In the genomic region with DNA sequence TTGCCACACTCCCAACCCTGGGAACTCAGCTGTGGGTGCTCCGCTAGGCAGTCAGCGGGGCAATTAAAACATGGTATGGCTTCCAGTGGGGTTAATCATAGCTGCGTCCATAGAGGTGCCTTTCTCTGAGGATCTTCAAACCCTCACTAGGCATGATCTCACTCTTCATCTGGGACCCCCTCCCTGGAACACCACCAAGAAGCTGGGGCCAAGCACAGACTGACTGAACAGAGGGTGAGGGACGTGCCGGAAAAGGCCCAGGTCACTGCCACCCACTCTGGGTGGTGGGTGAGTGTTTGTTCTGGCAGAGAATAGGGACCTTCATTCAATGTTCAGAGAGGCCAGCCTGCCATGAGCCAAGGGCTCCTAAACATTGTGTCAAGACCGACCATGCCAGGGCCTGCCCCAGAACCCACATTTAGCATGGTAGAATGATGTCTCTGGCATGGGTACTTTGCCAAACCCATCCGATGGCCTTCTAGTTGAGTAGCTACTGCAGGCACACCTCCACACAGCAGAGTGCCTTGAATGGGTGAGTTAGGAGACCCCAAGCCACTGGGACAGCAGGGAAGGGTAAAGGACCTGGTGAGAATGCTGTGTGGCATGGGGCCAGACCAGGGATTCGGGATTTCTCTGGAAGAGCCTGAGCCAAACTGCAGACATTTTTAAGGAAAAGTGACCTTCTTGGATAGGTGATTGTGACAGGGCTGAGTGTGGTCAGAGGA, we compare ENCODE assay signal across 11 mouse cellular contexts. TPM values are rescaled to one million over a fixed set of nuclear protein-coding genes. Genes with fewer than 3 reads are reported as not detected.
DNase-seq lines count a peak whose midpoint lies in the region; ATAC-seq and TF ChIP-seq lines count a peak whose summit lies in the region.
"Had no signal": no experiment of that assay in that cellular context is flagged by ENCODE, and none has a peak within 500 bp of the region (broad histone marks: within the 10 kb centered on the region; RNA-seq: fewer than 3 reads in every experiment).

No protein-coding gene starts in this region.

- no peaks in the 10 kb centered on the region for H3K4me1 ChIP-seq in kidney, embryonic 16.5 days (ENCODE audit: insufficient read depth, low read length)
- H3K4me1 ChIP-seq in MEL (ENCODE audit: control insufficient read depth in 1 of 2, insufficient read depth in 2 of 2, low read length in 2 of 2): no peaks in the 10 kb centered on the region
- peaks cover 17% of the 10 kb centered on the region for H3K4me1 ChIP-seq in limb, embryonic 10.5 days

- no peak for TF ChIP-seq EP300 in MEL (IDR thresholded peaks at IDR 0.05; ENCODE audit: low read depth in 1 of 2, low read length in 2 of 2)

- peak overlapping the region; percentile 98 for H3K27ac ChIP-seq in gastrocnemius, adult 2 months
- H3K27ac ChIP-seq in kidney, embryonic 16.5 days (ENCODE audit: low read length): no peak overlapping the region
- H3K27ac ChIP-seq in MEL (ENCODE audit: control insufficient read depth, low read depth, low read length): no peak overlapping the region
- H3K27ac ChIP-seq in limb, embryonic 10.5 days: peak overlapping the region; percentile 54; the same call in 1 of the 2 replicates
- H3K27ac ChIP-seq: kidney, postnatal 0 days; liver, embryonic 14.5 days; stomach, embryonic 15.5 days had no signal

- no peaks in the 10 kb centered on the region for H3K79me2 ChIP-seq in MEL (ENCODE audit: control insufficient read depth, insufficient read depth, low read length, poor library complexity)

- 93% methylated on average over 8 of the region's 8 CpGs for WGBS in kidney, embryonic 16.5 days
- 91% methylated on average over 8 of the region's 8 CpGs for WGBS in limb, embryonic 10.5 days

- no peaks in the 10 kb centered on the region for H3K27me3 ChIP-seq in kidney, embryonic 16.5 days (ENCODE audit: insufficient read depth, low read length)
- no peaks in the 10 kb centered on the region; a peak in 1 of 4 replicates for H3K27me3 ChIP-seq in MEL (ENCODE audit: control insufficient read depth in 1 of 2, insufficient read depth in 2 of 2, low read length in 2 of 2)
- no peaks in the 10 kb centered on the region for H3K27me3 ChIP-seq in limb, embryonic 10.5 days (ENCODE audit: low read depth, poor library complexity, severe bottlenecking)
- H3K27me3 ChIP-seq: stomach, embryonic 15.5 days had no signal

- no peak overlapping the region for H3K4me2 ChIP-seq in kidney, embryonic 16.5 days (replicated peaks; ENCODE audit: low read depth, low read length)

- no peak overlapping the region for H3K9ac ChIP-seq in kidney, embryonic 16.5 days (replicated peaks; ENCODE audit: low read length)
- no peak overlapping the region for H3K9ac ChIP-seq in MEL (ENCODE audit: control insufficient read depth, low read depth, low read length, poor library complexity, severe bottlenecking)
- H3K9ac ChIP-seq: liver, embryonic 14.5 days; stomach, embryonic 15.5 days had no signal

- peak overlapping the region; percentile 33 for H3K4me3 ChIP-seq in gastrocnemius, adult 2 months
- H3K4me3 ChIP-seq in kidney, embryonic 16.5 days (ENCODE audit: low read length): no peak overlapping the region
- H3K4me3 ChIP-seq in MEL (ENCODE audit: control insufficient read depth in 1 of 2, insufficient read depth in 1 of 2, low read depth in 2 of 2, low read length in 2 of 2): no peak overlapping the region
- peak overlapping the region; percentile 9; the same call in 1 of the 2 replicates for H3K4me3 ChIP-seq in limb, embryonic 10.5 days
- H3K4me3 ChIP-seq: stomach, embryonic 15.5 days had no signal

- H3K36me3 ChIP-seq in kidney, embryonic 16.5 days (ENCODE audit: insufficient read depth, low read length): no peaks in the 10 kb centered on the region; the same call in 1 of the 2 replicates
- H3K36me3 ChIP-seq in MEL (ENCODE audit: control insufficient read depth in 1 of 2, insufficient read depth in 2 of 2, low read length in 2 of 2): no peaks in the 10 kb centered on the region; a peak in 1 of 4 replicates
- peaks cover 38% of the 10 kb centered on the region for H3K36me3 ChIP-seq in limb, embryonic 10.5 days
- H3K36me3 ChIP-seq: stomach, embryonic 15.5 days had no signal

- no peak for TF ChIP-seq CTCF in gastrocnemius, adult 2 months (IDR thresholded peaks at IDR 0.05)
- TF ChIP-seq CTCF in MEL (IDR thresholded peaks at IDR 0.05 in 2 of 3, conservative IDR thresholded peaks at IDR 0.05 in 1 of 3; ENCODE audit: control insufficient read depth in 1 of 3, insufficient read depth in 1 of 3, low read depth in 2 of 3, low read length in 3 of 3, poor library complexity in 1 of 3, severe bottlenecking in 1 of 3): no peak

- no peak for TF ChIP-seq RAD21 in MEL (IDR thresholded peaks at IDR 0.05; ENCODE audit: low read depth, low read length)

- intact Hi-C loops in gastrocnemius, adult 2 months (cut with DNase I): loop anchor here (1.0 to 5.0 kb wide), 3 partner anchors 18 to 164 kb away; partner anchors contain the start of gene BC030867

- 0 out of 2 replicates have a peak, but pooled peaks have one; percentile 23 for ATAC-seq in kidney, embryonic 16.5 days (ENCODE audit: low FRiP score, low TSS enrichment)

- H3K9me3 ChIP-seq in kidney, embryonic 16.5 days (ENCODE audit: low read length): no peaks in the 10 kb centered on the region
- H3K9me3 ChIP-seq in MEL (replicated peaks; ENCODE audit: insufficient read depth, low read length): no peaks in the 10 kb centered on the region
- no peaks in the 10 kb centered on the region for H3K9me3 ChIP-seq in limb, embryonic 10.5 days (replicated peaks)
- H3K9me3 ChIP-seq: stomach, embryonic 15.5 days had no signal

- TF ChIP-seq POLR2A in MEL (IDR thresholded peaks at IDR 0.05; ENCODE audit: control insufficient read depth in 1 of 2, insufficient read depth in 1 of 2, low read depth in 1 of 2, low read length in 2 of 2, poor library complexity in 1 of 2): no peak

- DNase-seq in gastrocnemius, adult 2 months: peak; percentile 32
- DNase-seq in gastrocnemius, postnatal 25 days: no peak
- DNase-seq in kidney, adult 11 months: no peak
- no peak for DNase-seq in MEL (ENCODE audit: low read depth, low spot score)
- no peak for DNase-seq in limb, embryonic 10.5 days (ENCODE audit: low spot score)
- no peak for DNase-seq in embryo, embryonic 10 days (ENCODE audit: low spot score)
- no peak for DNase-seq in embryo, embryonic 11 days

TF ChIP-seq in MEL, 35 proteins besides CTCF, POLR2A, EP300 and RAD21:
- TF ChIP-seq USF2 (IDR thresholded peaks at IDR 0.05; ENCODE audit: borderline replicate concordance in 1 of 2, insufficient read depth in 1 of 2, low read depth in 1 of 2, low read length in 2 of 2): no peak
- TF ChIP-seq RCOR1 (IDR thresholded peaks at IDR 0.05; ENCODE audit: low read depth, low read length): no peak
- no peak for TF ChIP-seq POLR2AphosphoS5 (IDR thresholded peaks at IDR 0.05; ENCODE audit: borderline replicate concordance, low read depth, low read length)
- TF ChIP-seq NELFE (IDR thresholded peaks at IDR 0.05; ENCODE audit: low read depth, low read length): 0 out of 2 replicates have a peak, but pooled peaks have one; percentile 17
- TF ChIP-seq CHD1 (IDR thresholded peaks at IDR 0.05; ENCODE audit: low read depth, low read length): no peak

RNA-seq across cellular contexts. Expression of gene Asb16, which starts 1.8 kb away (rescaled TPM):
- 10 to 100 TPM; 78.2 to 80.4 TPM for total RNA-seq in gastrocnemius, adult 2 months (2021)
- 10 to 100 TPM; 70.0 to 71.3 TPM for total RNA-seq in gastrocnemius, postnatal 25 days (2021)
- not detected in 2 replicates for polyA plus RNA-seq in kidney, embryonic 16.5 days (2015; fragmentation: Nextera tagmentation; extraction: Ambion mirVana)
- total RNA-seq in MEL (2012; rRNA removed): 3.9 and 4.4 TPM in 2 replicates
- polyA plus RNA-seq in MEL (2012; ENCODE audit: insufficient read depth in 1 of 2, insufficient read length in 2 of 2, low read depth in 1 of 2, low replicate concordance in 2 of 2, missing spikeins in 1 of 2): 1 to 10 TPM in 1 of 2 experiments, not detected in 1; 8.5 TPM
- 0.06 and 0.08 TPM in 2 replicates for polyA plus RNA-seq in limb, embryonic 10.5 days (2016; fragmentation: Nextera tagmentation; extraction: Ambion mirVana)
- polyA plus RNA-seq: kidney, postnatal 0 days; stomach, embryonic 15.5 days had no signal

RNA-seq across cellular contexts. Expression of gene Tmub2, which starts 17.9 kb away (rescaled TPM):
- 10 to 100 TPM; 13.9 to 15.7 TPM for total RNA-seq in gastrocnemius, adult 2 months (2021)
- 10 to 100 TPM; 11.5 to 14.6 TPM for total RNA-seq in gastrocnemius, postnatal 25 days (2021)
- polyA plus RNA-seq in kidney, embryonic 16.5 days (2015; fragmentation: Nextera tagmentation; extraction: Ambion mirVana): 64.4 and 66.7 TPM in 2 replicates
- 27.0 and 29.3 TPM in 2 replicates for total RNA-seq in MEL (2012; rRNA removed)
- 10 to 100 TPM in 1 of 2 experiments, not detected in 1; 40.5 TPM for polyA plus RNA-seq in MEL (2012; ENCODE audit: insufficient read depth in 1 of 2, insufficient read length in 2 of 2, low read depth in 1 of 2, low replicate concordance in 2 of 2, missing spikeins in 1 of 2)
- polyA plus RNA-seq in limb, embryonic 10.5 days (2016; fragmentation: Nextera tagmentation; extraction: Ambion mirVana): 37.3 and 44.0 TPM in 2 replicates

RNA-seq across cellular contexts. Expression of gene BC030867, which starts 18.1 kb away (rescaled TPM):
- total RNA-seq in gastrocnemius, adult 2 months (2021): not detected
- total RNA-seq in gastrocnemius, postnatal 25 days (2021): not detected
- 21.2 and 24.6 TPM in 2 replicates for polyA plus RNA-seq in kidney, embryonic 16.5 days (2015; fragmentation: Nextera tagmentation; extraction: Ambion mirVana)
- total RNA-seq in MEL (2012; rRNA removed): 19.5 and 20.0 TPM in 2 replicates
- 10 to 100 TPM; 36.2 to 51.7 TPM for polyA plus RNA-seq in MEL (2012; ENCODE audit: insufficient read depth in 1 of 2, insufficient read length in 2 of 2, low read depth in 1 of 2, low replicate concordance in 2 of 2, missing spikeins in 1 of 2)
- polyA plus RNA-seq in limb, embryonic 10.5 days (2016; fragmentation: Nextera tagmentation; extraction: Ambion mirVana): 33.4 and 35.7 TPM in 2 replicates

RNA-seq across cellular contexts. Expression of gene Atxn7l3, which starts 29.6 kb away (rescaled TPM):
- 10 to 100 TPM; 12.0 to 12.6 TPM for total RNA-seq in gastrocnemius, adult 2 months (2021)
- 10 to 100 TPM; 12.4 to 13.1 TPM for total RNA-seq in gastrocnemius, postnatal 25 days (2021)
- polyA plus RNA-seq in kidney, embryonic 16.5 days (2015; fragmentation: Nextera tagmentation; extraction: Ambion mirVana): 12.4 and 13.3 TPM in 2 replicates
- 40.5 and 46.7 TPM in 2 replicates for total RNA-seq in MEL (2012; rRNA removed)
- 10 to 100 TPM; 39.4 to 53.0 TPM for polyA plus RNA-seq in MEL (2012; ENCODE audit: insufficient read depth in 1 of 2, insufficient read length in 2 of 2, low read depth in 1 of 2, low replicate concordance in 2 of 2, missing spikeins in 1 of 2)
- 16.6 and 20.1 TPM in 2 replicates for polyA plus RNA-seq in limb, embryonic 10.5 days (2016; fragmentation: Nextera tagmentation; extraction: Ambion mirVana)

RNA-seq across cellular contexts. Expression of gene Hdac5, which starts 36.8 kb away (rescaled TPM):
- total RNA-seq in gastrocnemius, adult 2 months (2021): 10 to 100 TPM; 78.3 to 78.7 TPM
- 10 to 100 TPM; 61.8 to 63.6 TPM for total RNA-seq in gastrocnemius, postnatal 25 days (2021)
- 51.5 and 59.8 TPM in 2 replicates for polyA plus RNA-seq in kidney, embryonic 16.5 days (2015; fragmentation: Nextera tagmentation; extraction: Ambion mirVana)
- total RNA-seq in MEL (2012; rRNA removed): 9.1 and 10.4 TPM in 2 replicates
- polyA plus RNA-seq in MEL (2012; ENCODE audit: insufficient read depth in 1 of 2, insufficient read length in 2 of 2, low read depth in 1 of 2, low replicate concordance in 2 of 2, missing spikeins in 1 of 2): 10 to 100 TPM in 1 of 2 experiments, not detected in 1; 29.3 TPM
- polyA plus RNA-seq in limb, embryonic 10.5 days (2016; fragmentation: Nextera tagmentation; extraction: Ambion mirVana): 36.4 and 50.2 TPM in 2 replicates

Comparison
In these comparisons a context has a peak if more than half of its experiments do, and no peak if none do; other contexts are left out.
1. H3K27ac ChIP-seq: peak in gastrocnemius, adult 2 months (single experiment) and limb, embryonic 10.5 days (single experiment); none in kidney, embryonic 16.5 days (single experiment) and MEL (single experiment).
2. H3K4me3 ChIP-seq: peak in gastrocnemius, adult 2 months (single experiment) and limb, embryonic 10.5 days (single experiment); none in kidney, embryonic 16.5 days (single experiment) and MEL (0 of 2).
3. RNA of gene Asb16, which starts 1.8 kb away (total RNA-seq): 78.2 to 80.4 TPM in gastrocnemius, adult 2 months and 70.0 to 71.3 TPM in gastrocnemius, postnatal 25 days; 3.9 to 4.4 TPM in MEL; every median in the first group is over 10 times any median in the second.
4. RNA of gene BC030867, which starts 18.1 kb away (total RNA-seq): 19.5 to 20.0 TPM in MEL; not detected in gastrocnemius, adult 2 months and not detected in gastrocnemius, postnatal 25 days; every median in the first group is over 10 times any median in the second.